Mouse (Mus musculus): ENCODE measurements around the gene Atp6v0a1.

The Atp6v0a1 gene

GRCm38 (mm10) chr11:101084811-101085210 is 75.6 kb downstream of the Atp6v0a1 start:
- no peak for DNase-seq (ENCODE audit: low read depth, low spot score)

- DNase-seq (ENCODE audit: low read depth, low spot score): no peak
These were observed 76.5 kb downstream of the Atp6v0a1 start for GRCm38 (mm10) chr11:101085617-101086322.

DNA sequence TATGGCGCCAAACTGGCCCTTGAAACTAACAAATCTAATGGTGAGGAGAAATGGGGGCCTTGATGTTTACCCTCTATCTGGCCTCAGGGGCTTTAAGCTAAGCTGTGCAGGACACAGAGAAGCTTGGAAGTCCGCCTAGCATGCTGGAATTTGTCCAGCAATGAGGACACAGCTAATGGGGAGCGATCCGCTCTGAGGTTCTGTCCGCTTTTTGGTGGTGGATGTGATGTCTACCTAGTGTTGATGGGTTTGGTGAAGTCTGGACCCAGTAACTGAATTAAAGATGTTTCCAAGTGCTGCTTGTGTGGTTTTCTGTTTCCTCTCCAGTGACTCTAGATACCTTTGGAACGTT is 77.0 kb downstream of the Atp6v0a1 start:
- peak; percentile 26 for DNase-seq (ENCODE audit: low read depth, low spot score)

- peak; percentile 98 for DNase-seq (ENCODE audit: low read depth, low spot score)
These were observed 77.8 kb downstream of the Atp6v0a1 start, which contains the start of gene Mlx for GRCm38 (mm10) chr11:101086756-101087681. TSS of gene Mlx (plus strand) at chr11:101087277.

DNA sequence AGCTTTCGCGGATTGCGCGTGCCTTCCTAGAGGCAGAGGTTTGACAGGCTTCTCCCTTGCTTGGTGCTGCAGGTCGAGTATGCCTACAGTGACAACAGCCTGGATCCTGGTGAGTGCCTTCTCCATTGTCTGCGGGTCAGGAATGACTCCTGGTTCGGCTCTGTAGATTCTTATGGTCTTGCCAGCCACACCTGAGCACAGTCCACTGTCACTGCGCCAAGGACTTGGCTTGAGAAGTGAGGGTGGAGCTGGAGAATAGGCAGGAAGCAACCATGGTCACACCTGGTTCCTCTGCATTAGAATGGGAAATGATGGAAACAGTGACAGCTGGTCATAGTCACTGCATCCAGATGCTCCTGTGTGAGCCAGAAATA is 78.4 kb downstream of the Atp6v0a1 start:
- DNase-seq (ENCODE audit: low read depth, low spot score): peak; percentile 41

- DNase-seq (ENCODE audit: low read depth, low spot score): no peak
These were observed 80.7 kb downstream of the Atp6v0a1 start for GRCm38 (mm10) chr11:101089931-101090330.

DNA sequence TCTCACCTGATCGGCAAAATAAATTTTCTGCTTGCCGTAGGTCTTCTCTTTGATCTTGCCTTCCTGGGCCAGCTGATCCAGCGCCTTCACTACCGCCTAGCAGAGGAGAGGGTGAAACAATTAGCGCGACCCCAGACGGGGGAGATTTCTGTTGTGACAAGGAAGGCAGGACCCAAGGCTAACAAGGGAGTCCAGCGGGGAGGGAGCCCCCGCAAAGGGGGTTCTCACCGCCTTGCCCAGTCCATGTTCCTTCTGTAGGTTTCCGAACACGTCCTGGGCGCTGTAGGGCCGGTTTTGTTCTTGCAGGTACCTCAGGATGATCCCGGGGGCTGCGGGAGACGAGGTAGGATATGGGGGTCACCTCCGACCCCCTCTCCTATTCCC is 85.7 kb downstream of the Atp6v0a1 start:
- no peak for DNase-seq (ENCODE audit: low read depth, low spot score)

GRCm38 (mm10) chr11:101095314-101096024 is 86.2 kb downstream of the Atp6v0a1 start, which contains the start of gene Psmc3ip:
TSS of gene Psmc3ip (minus strand) at chr11:101095436.
- peak; percentile 98 for DNase-seq (ENCODE audit: low read depth, low spot score)

DNA sequence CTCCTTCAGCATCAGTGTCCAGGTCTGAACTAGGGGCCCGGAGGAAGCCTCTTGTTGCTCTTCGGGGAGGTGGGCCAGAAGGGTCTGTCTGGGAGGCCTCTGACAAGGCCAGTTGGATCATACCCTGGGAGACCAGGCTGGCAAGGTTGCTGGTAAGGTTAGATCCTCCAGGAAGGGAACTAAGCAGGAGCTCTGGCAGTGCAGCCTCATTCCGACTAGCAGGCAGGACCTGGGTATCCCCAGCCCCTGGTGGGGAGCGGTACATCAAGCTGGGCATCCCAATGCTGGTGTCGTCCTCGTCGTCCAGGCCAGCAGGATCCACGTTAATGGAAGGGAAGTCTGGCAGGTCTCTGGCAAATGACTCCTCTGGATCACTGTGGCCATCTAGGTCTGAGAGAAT is 89.0 kb downstream of the Atp6v0a1 start:
- no peak for DNase-seq (ENCODE audit: low read depth, low spot score)

GRCm38 (mm10) chr11:101103011-101103410 is 93.8 kb downstream of the Atp6v0a1 start:
- DNase-seq (ENCODE audit: low read depth, low spot score): no peak

DNA sequence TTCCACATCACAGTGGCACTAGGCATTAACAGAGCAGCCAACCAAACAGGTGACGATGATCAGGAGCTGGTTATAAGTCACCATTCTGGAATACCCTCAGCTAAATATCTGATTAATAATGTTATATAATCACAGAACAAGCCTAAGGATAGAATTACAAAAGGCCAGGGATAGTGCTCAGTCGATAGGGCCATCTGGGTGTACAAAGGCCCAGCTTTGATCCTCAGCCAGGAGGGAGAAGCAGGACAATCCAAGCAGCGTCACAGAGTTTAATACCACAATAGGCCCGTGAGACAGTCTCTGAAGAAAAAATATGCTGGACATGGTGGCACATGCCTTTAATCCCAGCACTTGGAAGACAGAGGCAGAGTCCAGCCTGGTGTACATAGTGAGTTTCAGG is 100.1 kb downstream of the Atp6v0a1 start:
- peak; percentile 29 for DNase-seq (ENCODE audit: low read depth, low spot score)

- no peak for DNase-seq (ENCODE audit: low read depth, low spot score)
These were observed 101.5 kb downstream of the Atp6v0a1 start for GRCm38 (mm10) chr11:101110708-101111107.

- no peak for DNase-seq (ENCODE audit: low read depth, low spot score)
These were observed 101.9 kb downstream of the Atp6v0a1 start for GRCm38 (mm10) chr11:101111178-101111577.

- DNase-seq (ENCODE audit: low read depth, low spot score): no peak
These were observed 102.9 kb downstream of the Atp6v0a1 start for GRCm38 (mm10) chr11:101112186-101112585.
